Mouse (Mus musculus) hindbrain, embryonic 12.5 days (tissue): ENCODE measurements around the gene Sntb2. TPM values are rescaled to one million over a fixed set of nuclear protein-coding genes. Genes with fewer than 3 reads are reported as not detected.
"Not testable (repeated sequence)": the region's sequence is repeated elsewhere in the genome, so short reads cannot be mapped to it uniquely, and the experiment has no call there.

Experiments
- ATAC-seq: fragments of 200-750 bp; cut with Nextera tagmentation; 2 replicates; pipeline ENCODE4 v1.8.0; 2017; ENCODE audit warnings: moderate TSS enrichment; ENCODE audit not compliant: low FRiP score
- H3K27ac ChIP-seq: fragments of 300-500 bp; sonication (generic); 2 replicates; pipeline ENCODE4 v1.5.1; 2016; ENCODE audit warnings: mild to moderate bottlenecking
- H3K27me3 ChIP-seq: fragments of 300-500 bp; sonication (generic); 2 replicates; pipeline ENCODE4 v1.6.1; 2016; ENCODE audit warnings: mild to moderate bottlenecking
- H3K36me3 ChIP-seq: fragments of 300-500 bp; sonication (generic); 2 replicates; pipeline ENCODE4 v1.6.1; 2016; ENCODE audit warnings: mild to moderate bottlenecking
- H3K4me1 ChIP-seq: fragments of 300-500 bp; sonication (generic); 2 replicates; pipeline ENCODE4 v1.6.1; 2016
- H3K4me2 ChIP-seq: fragments of 300-500 bp; sonication (generic); replicated peaks from 2 replicates; pipeline ENCODE4 v1.6.1; 2016; ENCODE audit warnings: mild to moderate bottlenecking
- H3K4me3 ChIP-seq: fragments of 300-500 bp; sonication (generic); 2 replicates; pipeline ENCODE4 v1.5.1; 2016; ENCODE audit warnings: mild to moderate bottlenecking
- H3K9ac ChIP-seq: fragments of 300-500 bp; sonication (generic); 2 replicates; pipeline ENCODE4 v1.6.1; 2016; ENCODE audit warnings: mild to moderate bottlenecking, moderate library complexity
- H3K9me3 ChIP-seq: fragments of 300-500 bp; sonication (generic); replicated peaks from 2 replicates; pipeline ENCODE4 v1.6.1; 2016; ENCODE audit warnings: mild to moderate bottlenecking
- WGBS: fragments of 180-500 bp; shearing (Covaris S2); methylation state at CpG from one replicate; pipeline ENCODE4 v1.1.7; 2016; 5-methylcytosine and 5-hydroxymethylcytosine counted together
- polyA plus RNA-seq: library from polyadenylated mRNA; unstranded; fragments of >200 nt; fragmentation: Nextera tagmentation; extraction: Ambion mirVana; gene quantifications from 2 replicates; pipeline ENCODE4 v1.2.1, GENCODE M21; 2016

Sntb2 gene
- polyA plus RNA-seq, 1 experiment from 2014 or later = 11.9 TPM

- Histone ChIP-seq H3K4me1 (no peaks in the 10 kb centered on the region), H3K4me2 (no peak overlapping the region), H3K36me3 (peaks cover 75% of the 10 kb centered on the region), H3K9me3 (no peaks in the 10 kb centered on the region), H3K27me3 (no peaks in the 10 kb centered on the region), H3K27ac (no peak overlapping the region), H3K4me3 (no peak overlapping the region), H3K9ac (no peak overlapping the region)
- no peak for ATAC-seq
- 96% methylated on average over 10 of the region's 10 CpGs for WGBS
Observed at GRCm38 (mm10) chr8:106913631-106914030, 21.9 kb upstream of the Sntb2 start.

GRCm38 (mm10) chr8:106919721-106920394, 15.7 kb upstream of the Sntb2 start:
- WGBS = 92% methylated on average over 8 of the region's 8 CpGs
- H3K4me2 ChIP-seq = no peak overlapping the region

GRCm38 (mm10) chr8:106920395-106920741, 15.2 kb upstream of the Sntb2 start:
- no peaks in the 10 kb centered on the region for H3K9me3 ChIP-seq
- no peak overlapping the region for H3K4me2 ChIP-seq
- no peaks in the 10 kb centered on the region for H3K27me3 ChIP-seq
- no peak overlapping the region for H3K9ac ChIP-seq
- peaks cover 68% of the 10 kb centered on the region for H3K36me3 ChIP-seq
- no peak for ATAC-seq
- H3K4me3 ChIP-seq = no peak overlapping the region
- no peaks in the 10 kb centered on the region for H3K4me1 ChIP-seq
- WGBS = 95% methylated on average over 5 of the region's 5 CpGs
- no peak overlapping the region for H3K27ac ChIP-seq

More at GRCm38 (mm10) chr8:106919721-106920394, 15.7 kb upstream of the Sntb2 start:
- no peak for ATAC-seq
- Histone ChIP-seq H3K27me3 (no peaks in the 10 kb centered on the region), H3K4me1 (no peaks in the 10 kb centered on the region), H3K9me3 (no peaks in the 10 kb centered on the region), H3K4me3 (no peak overlapping the region), H3K9ac (no peak overlapping the region), H3K36me3 (peaks cover 72% of the 10 kb centered on the region), H3K27ac (no peak overlapping the region)

GRCm38 (mm10) chr8:106924057-106924456, 11.5 kb upstream of the Sntb2 start:
- WGBS = 88% methylated on average over 4 of the region's 4 CpGs
- Histone ChIP-seq H3K27ac (no peak overlapping the region), H3K9ac (no peak overlapping the region), H3K27me3 (no peaks in the 10 kb centered on the region), H3K9me3 (no peaks in the 10 kb centered on the region), H3K4me3 (no peak overlapping the region), H3K4me2 (no peak overlapping the region), H3K4me1 (no peaks in the 10 kb centered on the region), H3K36me3 (peaks cover 32% of the 10 kb centered on the region)
- ATAC-seq = no peak

- Histone ChIP-seq H3K27ac (no peak overlapping the region), H3K27me3 (no peaks in the 10 kb centered on the region), H3K36me3 (peaks cover 23% of the 10 kb centered on the region), H3K4me3 (no peak overlapping the region), H3K9me3 (no peaks in the 10 kb centered on the region), H3K9ac (no peak overlapping the region), H3K4me1 (no peaks in the 10 kb centered on the region), H3K4me2 (no peak overlapping the region)
- WGBS = 88% methylated on average over 8 of the region's 8 CpGs
- ATAC-seq = no peak
Observed at GRCm38 (mm10) chr8:106924904-106925349, 10.6 kb upstream of the Sntb2 start.

- Histone ChIP-seq H3K9me3 (no peaks in the 10 kb centered on the region), H3K27me3 (no peaks in the 10 kb centered on the region), H3K36me3 (peaks cover 18% of the 10 kb centered on the region), H3K4me3 (no peak overlapping the region), H3K4me2 (no peak overlapping the region), H3K9ac (no peak overlapping the region), H3K4me1 (no peaks in the 10 kb centered on the region), H3K27ac (no peak overlapping the region)
- WGBS = 88% methylated on average over 4 of the region's 4 CpGs
- ATAC-seq = no peak
Observed at GRCm38 (mm10) chr8:106925446-106925845, 10.1 kb upstream of the Sntb2 start.

- H3K27ac ChIP-seq = no peak overlapping the region
- peaks cover 1% of the 10 kb centered on the region; the same call in 1 of the 2 replicates for H3K4me1 ChIP-seq
- WGBS = 55% methylated on average over 4 of the region's 4 CpGs
- peaks cover 12% of the 10 kb centered on the region for H3K36me3 ChIP-seq
- H3K4me3 ChIP-seq = no peak overlapping the region
- peaks cover 4% of the 10 kb centered on the region; the same call in 1 of the 2 replicates for H3K27me3 ChIP-seq
- H3K9me3 ChIP-seq = no peaks in the 10 kb centered on the region
- no peak for ATAC-seq
- H3K4me2 ChIP-seq = no peak overlapping the region
- H3K9ac ChIP-seq = no peak overlapping the region
Observed at GRCm38 (mm10) chr8:106927247-106927646, 8.3 kb upstream of the Sntb2 start.

- not testable (repeated sequence) for H3K4me1 ChIP-seq
Observed at GRCm38 (mm10) chr8:106928182-106928581, 7.4 kb upstream of the Sntb2 start.

GRCm38 (mm10) chr8:106929155-106929913, 6.2 kb upstream of the Sntb2 start:
- H3K4me3 ChIP-seq = no peak overlapping the region
- no peaks in the 10 kb centered on the region for H3K36me3 ChIP-seq
- no peak overlapping the region for H3K27ac ChIP-seq
- H3K27me3 ChIP-seq = peaks cover 12% of the 10 kb centered on the region
- ATAC-seq = no peak
- 70% methylated on average over 6 of the region's 6 CpGs for WGBS
- peaks cover 7% of the 10 kb centered on the region; the same call in 1 of the 2 replicates for H3K4me1 ChIP-seq
- H3K9ac ChIP-seq = no peak overlapping the region
- no peaks in the 10 kb centered on the region for H3K9me3 ChIP-seq
- no peak overlapping the region for H3K4me2 ChIP-seq

More at GRCm38 (mm10) chr8:106928182-106928581, 7.4 kb upstream of the Sntb2 start:
- H3K9me3 ChIP-seq, H3K4me3 ChIP-seq, H3K27ac ChIP-seq, ATAC-seq, H3K9ac ChIP-seq, H3K4me2 ChIP-seq, H3K27me3 ChIP-seq, H3K36me3 ChIP-seq: not testable (repeated sequence)
- 91% methylated on average over 11 of the region's 11 CpGs for WGBS

- Histone ChIP-seq H3K27ac (no peak overlapping the region), H3K27me3 (peaks cover 12% of the 10 kb centered on the region), H3K4me3 (no peak overlapping the region), H3K9me3 (no peaks in the 10 kb centered on the region), H3K4me1 (peaks cover 7% of the 10 kb centered on the region; the same call in 1 of the 2 replicates), H3K4me2 (no peak overlapping the region), H3K9ac (no peak overlapping the region), H3K36me3 (no peaks in the 10 kb centered on the region)
- WGBS = 84% methylated on average over 5 of the region's 5 CpGs
- ATAC-seq = no peak
Observed at GRCm38 (mm10) chr8:106929921-106930320, 5.6 kb upstream of the Sntb2 start.

- WGBS = 15% methylated on average over 22 of the region's 22 CpGs
- Histone ChIP-seq H3K27me3 (peaks cover 12% of the 10 kb centered on the region), H3K9me3 (no peaks in the 10 kb centered on the region), H3K4me1 (peaks cover 16% of the 10 kb centered on the region), H3K27ac (no peak overlapping the region), H3K36me3 (no peaks in the 10 kb centered on the region), H3K4me3 (no peak overlapping the region), H3K9ac (no peak overlapping the region), H3K4me2 (peak overlapping the region; percentile 34)
- no peak for ATAC-seq
Observed at GRCm38 (mm10) chr8:106932376-106933065, 3.0 kb upstream of the Sntb2 start.

GRCm38 (mm10) chr8:106933506-106934143, 1.9 kb upstream of the Sntb2 start:
- peaks cover 24% of the 10 kb centered on the region for H3K4me1 ChIP-seq
- H3K36me3 ChIP-seq = no peaks in the 10 kb centered on the region
- WGBS = 84% methylated on average over 4 of the region's 4 CpGs
- no peak overlapping the region for H3K4me3 ChIP-seq
- peaks cover 12% of the 10 kb centered on the region for H3K27me3 ChIP-seq
- no peak overlapping the region for H3K27ac ChIP-seq
- ATAC-seq = no peak
- H3K4me2 ChIP-seq = no peak overlapping the region
- H3K9ac ChIP-seq = no peak overlapping the region
- H3K9me3 ChIP-seq = no peaks in the 10 kb centered on the region
